Mouse (Mus musculus) erythroblast, embryonic 14.5 days (primary cell): ENCODE results near the gene Cntn5.

ENCODE experiments used
- GATA1 ChIP-seq: IDR thresholded peaks from 2 replicates; pipeline ENCODE4 v1.6.1; 2012; ENCODE audit warnings: low read length, inconsistent platforms, mixed read lengths
- TAL1 ChIP-seq: IDR thresholded peaks from 3 replicates; pipeline ENCODE4 v1.6.1; 2012; ENCODE audit warnings: low read length, inconsistent platforms, mixed read lengths

- no peak for TF ChIP-seq TAL1
- no peak for TF ChIP-seq GATA1
These were observed 412.3 kb downstream of the Cntn5 start for GRCm38 (mm10) chr9:10492243-10492642.
